Mouse (Mus musculus) heart, postnatal 0 days (tissue): ENCODE measurements around the gene Atp5f1. TPM values are rescaled to one million over a fixed set of nuclear protein-coding genes. Genes with fewer than 3 reads are reported as not detected.

Experiments
- ATAC-seq: fragments of 200-750 bp; cut with Nextera tagmentation; 2 replicates; pipeline ENCODE4 v1.8.0; 2017; ENCODE audit warnings: low read depth, moderate number of reproducible peaks, moderate library complexity; ENCODE audit not compliant: insufficient read depth
- DNase-seq: peaks from one replicate; pipeline ENCODE4 v3.0.0-alpha.2; 2016; ENCODE audit warnings: low spot score
- H3K27ac ChIP-seq: fragments of 300-500 bp; sonication (generic); 2 replicates; pipeline ENCODE4 v1.5.1; 2014; ENCODE audit warnings: low read depth, mild to moderate bottlenecking
- H3K27me3 ChIP-seq: fragments of 300-500 bp; sonication (generic); 2 replicates; pipeline ENCODE4 v1.6.1; 2014; ENCODE audit warnings: low read length, mixed read lengths; ENCODE audit not compliant: control insufficient read depth, insufficient read depth
- H3K36me3 ChIP-seq: fragments of 300-500 bp; sonication (generic); replicated peaks from 2 replicates; pipeline ENCODE4 v1.6.1; 2014; ENCODE audit warnings: low read length, mixed read lengths; ENCODE audit not compliant: control insufficient read depth, insufficient read depth
- H3K4me1 ChIP-seq: fragments of 300-500 bp; sonication (generic); 2 replicates; pipeline ENCODE4 v1.6.1; 2014; ENCODE audit warnings: antibody characterized with exemption; ENCODE audit not compliant: control insufficient read depth, insufficient read depth
- H3K4me2 ChIP-seq: fragments of 300-500 bp; sonication (generic); 2 replicates; pipeline ENCODE4 v1.6.1; 2014; ENCODE audit warnings: low read depth, mild to moderate bottlenecking, low read length, moderate library complexity
- H3K4me3 ChIP-seq: fragments of 300-500 bp; sonication (generic); 2 replicates; pipeline ENCODE4 v1.5.1; 2014; ENCODE audit warnings: low read depth, low read length
- H3K9ac ChIP-seq: fragments of 300-500 bp; sonication (generic); replicated peaks from 2 replicates; pipeline ENCODE4 v1.6.1; 2014; ENCODE audit warnings: low read depth, low read length, mixed read lengths
- H3K9me3 ChIP-seq: fragments of 300-500 bp; sonication (generic); replicated peaks from 2 replicates; pipeline ENCODE4 v1.6.1; 2016; ENCODE audit warnings: low read length; ENCODE audit not compliant: control insufficient read depth
- CTCF ChIP-seq: IDR thresholded peaks from 2 replicates; pipeline ENCODE4 v1.5.1; 2016; ENCODE audit warnings: antibody characterized with exemption, control low read depth, low read depth
- EP300 ChIP-seq: IDR thresholded peaks from 2 replicates; pipeline ENCODE4 v1.6.1; 2016; ENCODE audit warnings: antibody characterized with exemption, low read depth
- WGBS: fragments of 180-500 bp; shearing (Covaris S2); extraction: QIAGEN DNeasy Blood & Tissue Kit; methylation state at CpG from one replicate; pipeline ENCODE4 v1.1.7; 2014; 5-methylcytosine and 5-hydroxymethylcytosine counted together
- polyA plus RNA-seq: library from polyadenylated mRNA; unstranded; fragments of >200 nt; fragmentation: Nextera tagmentation; extraction: Ambion mirVana; gene quantifications from 2 replicates; pipeline ENCODE4 v1.2.1, GENCODE M21; 2015
- total RNA-seq: library from RNA; depleted of rRNA; stranded (reverse); fragments of >200 nt; gene quantifications from 2 replicates; pipeline ENCODE4 v1.2.3, GENCODE M21; 2014; ENCODE audit warnings: low replicate concordance

Gene Atp5f1
- total and polyA plus RNA-seq, 2 experiments from 2014 or later, result 751 to 1,577 TPM

DNA sequence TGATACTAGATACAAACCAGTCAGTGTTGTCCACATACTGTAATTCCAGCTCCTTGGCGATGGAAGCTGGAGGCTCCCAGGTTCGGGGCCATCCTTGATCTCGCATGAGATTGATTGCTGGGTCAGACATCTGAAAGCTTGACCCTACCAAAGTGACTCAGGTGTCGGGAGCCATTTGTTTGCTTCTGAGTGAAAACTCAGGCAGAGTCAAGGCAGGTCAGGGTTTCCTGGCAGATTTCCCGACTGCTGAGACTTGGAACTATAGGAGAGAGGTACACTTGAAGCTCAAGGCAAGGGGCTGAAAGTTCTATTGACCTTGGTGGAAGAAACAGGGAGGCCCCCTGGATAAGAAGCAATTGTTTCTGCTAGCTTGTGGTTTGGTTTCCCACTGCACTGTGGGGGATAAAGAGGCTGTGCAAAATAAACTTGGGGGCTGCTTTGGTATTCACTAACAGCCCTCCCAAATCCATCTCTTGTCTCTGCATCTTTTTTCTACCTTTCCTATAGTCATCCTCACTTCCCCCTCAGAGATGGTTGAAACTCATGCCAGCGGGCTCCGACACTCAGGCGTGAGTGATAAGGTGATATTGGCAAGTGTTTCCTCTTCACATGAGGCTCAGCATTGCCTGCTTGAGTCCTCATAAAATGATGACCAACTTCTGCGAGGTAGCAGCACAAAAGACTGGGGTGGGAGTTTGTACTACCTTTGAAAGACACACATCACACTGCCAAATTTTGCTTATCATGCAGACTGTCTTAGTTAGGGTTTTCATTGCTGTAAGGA is 47.6 kb downstream of the Atp5f1 start:
- no peaks in the 10 kb centered on the region for H3K9me3 ChIP-seq
- no peak overlapping the region for H3K9ac ChIP-seq
- ATAC-seq, result no peak
- TF ChIP-seq EP300, result no peak
- no peak for TF ChIP-seq CTCF
- no peak overlapping the region for H3K27ac ChIP-seq
- H3K4me3 ChIP-seq, result no peak overlapping the region
- H3K27me3 ChIP-seq, result 0 out of 2 replicates have a peak, but pooled peaks cover 3% of the 10 kb centered on the region
- 59% methylated on average over 9 of the region's 9 CpGs for WGBS
- no peaks in the 10 kb centered on the region for H3K36me3 ChIP-seq
- no peak overlapping the region for H3K4me2 ChIP-seq
- no peak for DNase-seq
- H3K4me1 ChIP-seq, result peaks cover 18% of the 10 kb centered on the region

DNA sequence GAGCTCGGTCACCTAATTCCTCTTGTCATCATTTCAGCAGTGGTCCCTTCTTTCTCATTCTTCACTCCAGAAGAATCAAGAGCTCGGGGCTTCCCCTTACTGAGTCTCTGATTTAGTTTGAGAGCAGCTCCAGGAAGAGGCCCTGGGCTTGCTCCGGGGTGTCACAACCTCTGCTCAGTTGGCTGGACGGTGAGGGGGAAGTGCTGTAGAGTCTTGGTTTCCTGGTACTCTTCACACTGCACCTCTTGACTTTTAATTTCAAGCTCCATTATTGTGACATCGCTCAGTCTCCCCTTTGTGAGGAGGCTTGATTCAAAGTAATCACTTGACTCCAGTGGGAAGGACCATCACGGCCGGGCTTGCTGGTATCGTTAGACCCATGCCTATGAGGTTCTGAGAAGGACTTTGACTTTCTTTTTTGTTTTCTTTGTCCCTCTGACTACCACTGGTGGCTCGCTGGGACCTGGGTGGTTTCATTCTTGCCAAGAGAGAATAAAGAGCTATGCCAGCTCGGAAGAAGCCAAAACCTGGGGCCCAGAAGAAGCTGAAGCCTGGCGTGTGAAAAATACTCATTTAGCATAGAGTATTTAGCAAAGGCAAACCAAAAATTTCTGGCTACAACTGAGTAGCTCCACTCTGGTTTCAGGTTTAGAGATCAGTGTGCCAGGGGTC is 49.2 kb downstream of the Atp5f1 start:
- Histone ChIP-seq H3K4me2 (no peak overlapping the region), H3K27me3 (0 out of 2 replicates have a peak, but pooled peaks cover 3% of the 10 kb centered on the region), H3K4me1 (peaks cover 18% of the 10 kb centered on the region), H3K9me3 (no peaks in the 10 kb centered on the region), H3K27ac (no peak overlapping the region), H3K36me3 (no peaks in the 10 kb centered on the region), H3K4me3 (no peak overlapping the region), H3K9ac (no peak overlapping the region)
- no peak for TF ChIP-seq CTCF
- TF ChIP-seq EP300, result no peak
- 73% methylated on average over 11 of the region's 11 CpGs for WGBS
- no peak for DNase-seq
- ATAC-seq, result no peak

DNA sequence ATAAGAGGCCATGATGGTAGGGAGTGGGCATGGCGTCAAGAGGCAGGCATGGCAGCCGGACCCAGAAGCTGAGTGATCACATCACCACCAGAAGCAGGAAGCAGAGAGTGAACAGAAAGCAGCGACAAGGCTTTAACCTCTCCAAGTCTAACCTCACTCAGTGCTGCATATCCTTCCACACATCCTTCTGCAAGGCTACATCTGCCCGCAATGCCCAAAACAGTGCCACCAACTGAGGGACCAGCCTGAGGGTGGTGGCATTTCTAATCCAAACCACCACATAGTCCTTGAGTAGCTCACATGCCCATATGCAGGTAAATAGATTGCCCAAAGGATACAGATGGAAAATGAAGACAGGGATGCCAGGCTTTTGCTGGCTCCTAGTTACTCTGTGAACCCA is 50.9 kb downstream of the Atp5f1 start:
- H3K9ac ChIP-seq, result no peak overlapping the region
- no peak for DNase-seq
- WGBS, result 90% methylated on average over 4 of the region's 4 CpGs
- no peak overlapping the region for H3K4me3 ChIP-seq
- no peaks in the 10 kb centered on the region for H3K36me3 ChIP-seq
- no peak for TF ChIP-seq CTCF
- TF ChIP-seq EP300, result no peak
- ATAC-seq, result no peak
- H3K4me2 ChIP-seq, result no peak overlapping the region
- H3K9me3 ChIP-seq, result no peaks in the 10 kb centered on the region
- no peak overlapping the region for H3K27ac ChIP-seq
- H3K27me3 ChIP-seq, result 0 out of 2 replicates have a peak, but pooled peaks cover 3% of the 10 kb centered on the region
- peaks cover 8% of the 10 kb centered on the region for H3K4me1 ChIP-seq

DNA sequence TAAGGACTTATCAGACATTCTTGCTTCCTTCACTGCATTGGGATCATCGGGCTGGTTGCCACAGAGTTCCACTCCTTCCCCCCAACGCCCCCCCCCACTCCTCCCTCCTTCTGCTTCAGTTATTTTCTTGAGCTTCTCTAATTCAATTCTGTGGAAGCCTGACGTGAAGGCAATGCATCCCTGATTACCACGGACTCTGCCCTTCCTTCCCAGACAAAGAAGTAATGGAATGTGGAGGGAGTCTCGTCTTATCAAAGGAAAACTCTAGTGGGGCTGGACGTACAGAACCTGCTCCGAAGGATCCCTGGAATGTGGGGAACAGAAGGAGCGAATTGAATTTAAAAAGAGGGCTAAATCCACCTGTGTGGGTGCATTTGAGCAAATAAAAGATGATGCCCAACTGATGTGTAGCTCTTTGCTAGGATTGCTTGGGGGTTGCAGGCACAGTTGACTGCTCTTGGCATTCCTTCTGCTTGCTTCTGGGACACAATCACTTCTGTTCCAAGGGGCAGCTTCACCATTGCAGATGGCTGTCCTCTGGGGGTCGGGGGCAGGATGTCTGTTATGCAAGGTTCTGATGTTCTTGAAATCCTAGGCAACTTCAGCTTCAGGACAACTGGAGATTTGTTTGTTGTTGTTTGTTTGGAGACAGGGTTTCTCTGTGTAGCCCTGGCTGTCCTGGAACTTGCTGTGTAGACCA is 51.8 kb downstream of the Atp5f1 start:
- TF ChIP-seq EP300 (no peak), CTCF (no peak)
- no peaks in the 10 kb centered on the region for H3K36me3 ChIP-seq
- no peaks in the 10 kb centered on the region for H3K9me3 ChIP-seq
- no peaks in the 10 kb centered on the region for H3K4me1 ChIP-seq
- H3K27me3 ChIP-seq, result 0 out of 2 replicates have a peak, but pooled peaks cover 3% of the 10 kb centered on the region
- H3K27ac ChIP-seq, result no peak overlapping the region
- no peak overlapping the region for H3K9ac ChIP-seq
- DNase-seq (no peak), ATAC-seq (no peak)
- H3K4me2 ChIP-seq, result no peak overlapping the region
- no peak overlapping the region for H3K4me3 ChIP-seq
- 25% methylated on average over 9 of the region's 9 CpGs for WGBS

DNA sequence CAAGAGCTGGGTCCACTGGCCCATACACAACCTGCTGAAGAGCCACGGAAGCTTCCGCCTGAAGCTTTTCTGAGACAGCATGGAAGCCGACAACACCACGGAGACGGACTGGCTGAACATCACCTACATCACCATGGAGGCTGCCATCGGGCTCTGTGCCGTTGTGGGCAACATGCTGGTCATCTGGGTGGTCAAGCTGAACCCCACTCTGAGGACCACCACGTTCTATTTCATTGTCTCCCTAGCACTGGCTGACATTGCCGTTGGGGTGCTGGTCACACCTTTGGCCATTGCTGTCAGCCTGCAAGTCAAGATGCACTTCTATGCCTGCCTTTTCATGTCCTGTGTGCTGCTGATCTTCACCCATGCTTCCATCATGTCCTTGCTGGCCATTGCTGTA is 55.2 kb downstream of the Atp5f1 start:
- TF ChIP-seq CTCF (no peak), EP300 (no peak)
- ATAC-seq (no peak), DNase-seq (no peak)
- Histone ChIP-seq H3K4me2 (no peak overlapping the region), H3K4me1 (no peaks in the 10 kb centered on the region), H3K9ac (no peak overlapping the region), H3K9me3 (no peaks in the 10 kb centered on the region), H3K27me3 (0 out of 2 replicates have a peak, but pooled peaks cover 3% of the 10 kb centered on the region), H3K27ac (no peak overlapping the region), H3K36me3 (no peaks in the 10 kb centered on the region), H3K4me3 (no peak overlapping the region)
- WGBS, result 93% methylated on average over 9 of the region's 9 CpGs
